Mouse (Mus musculus): ENCODE data around the gene Pdzd2.

GRCm38 (mm10) chr15:12622093-12622643, 117.6 kb downstream of the Pdzd2 start:
- TF ChIP-seq GATA1 (IDR thresholded peaks at IDR 0.05; ENCODE audit: low read length) (no peak), TAL1 (IDR thresholded peaks at IDR 0.05; ENCODE audit: low read length) (no peak)
